Mouse (Mus musculus) small intestine, adult 2 months (tissue): ENCODE data around the gene Fhod1.

Source experiments
- CTCF ChIP-seq: fragments of 200-500 bp; IDR thresholded peaks from 2 replicates; pipeline ENCODE4 v1.5.1; 2012; ENCODE audit warnings: low read depth, mild to moderate bottlenecking, control low read depth, inconsistent platforms, low read length, moderate library complexity, mixed read lengths; ENCODE audit not compliant: insufficient replicate concordance, insufficient read length; ENCODE audit errors: extremely low read depth
- POLR2A ChIP-seq: fragments of 200-500 bp; IDR thresholded peaks from 2 replicates; pipeline ENCODE4 v1.6.1; 2012; ENCODE audit warnings: low read depth, mild to moderate bottlenecking, control low read depth, inconsistent platforms, low read length, moderate library complexity

DNA sequence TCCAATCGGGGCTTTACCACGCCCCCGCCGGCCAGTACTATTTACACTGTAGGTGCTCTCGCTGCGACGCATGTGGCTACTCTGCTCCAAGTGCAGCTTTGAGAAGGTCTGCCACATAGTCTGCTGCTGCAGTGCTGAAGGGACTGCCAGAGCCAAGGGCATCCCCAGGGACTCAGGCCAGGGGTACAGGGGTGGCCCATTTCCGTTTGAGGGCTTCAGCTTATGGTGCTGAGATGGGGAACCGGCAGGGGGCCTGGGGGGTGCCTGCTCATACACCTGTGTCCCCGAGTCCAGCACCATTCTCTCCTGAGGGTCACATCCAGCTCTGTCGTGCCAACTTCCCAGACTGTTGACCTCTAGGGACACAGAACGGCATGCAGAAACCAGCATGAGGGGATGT, 62.2 kb downstream of the Fhod1 start:
- TF ChIP-seq CTCF (no peak), POLR2A (no peak)
